Mouse (Mus musculus): ENCODE measurements at regions not wholly inside any gene's neighbourhood (a gene's known extent, or its start where the extent isn't known, plus 50 kb on each side); places are given as distances from the start of the nearest gene placed in this dataset.

- intact Hi-C loops (cut with DNase I): no loop called here
- no peak for DNase-seq (ENCODE audit: extremely low spot score in 1 of 2, low spot score in 2 of 2)
Measured at GRCm38 (mm10) chr4:125865057-125865456, 159.3 kb upstream of the Csf3r start.

- DNase-seq (ENCODE audit: extremely low spot score in 1 of 2, low spot score in 2 of 2): no peak
- intact Hi-C loops (cut with DNase I): no loop called here
Measured at GRCm38 (mm10) chr4:125865728-125866127, 158.6 kb upstream of the Csf3r start.

- no peak for DNase-seq (ENCODE audit: extremely low spot score in 1 of 2, low spot score in 2 of 2)
- intact Hi-C loops (cut with DNase I): no loop called here
Measured at GRCm38 (mm10) chr4:125871211-125871610, 153.1 kb upstream of the Csf3r start.

- intact Hi-C loops (cut with DNase I): no loop called here
- no peak for DNase-seq (ENCODE audit: extremely low spot score in 1 of 2, low spot score in 2 of 2)
Measured at GRCm38 (mm10) chr4:125880028-125880427, 144.3 kb upstream of the Csf3r start.

- DNase-seq (ENCODE audit: extremely low spot score in 1 of 2, low spot score in 2 of 2): no peak
- intact Hi-C loops (cut with DNase I): no loop called here
Measured at GRCm38 (mm10) chr4:125882531-125882930, 141.8 kb upstream of the Csf3r start.

GRCm38 (mm10) chr4:125890510-125890909, 133.8 kb upstream of the Csf3r start:
- DNase-seq (ENCODE audit: extremely low spot score in 1 of 2, low spot score in 2 of 2): no peak
- intact Hi-C loops (cut with DNase I): no loop called here

GRCm38 (mm10) chr4:125893139-125893538, 131.2 kb upstream of the Csf3r start:
- no peak for DNase-seq (ENCODE audit: extremely low spot score in 1 of 2, low spot score in 2 of 2)
- intact Hi-C loops (cut with DNase I): no loop called here

- intact Hi-C loops (cut with DNase I): no loop called here
- DNase-seq (ENCODE audit: extremely low spot score in 1 of 2, low spot score in 2 of 2): no peak
Measured at GRCm38 (mm10) chr4:125897707-125898106, 126.6 kb upstream of the Csf3r start.

GRCm38 (mm10) chr4:125898631-125899348, 125.6 kb upstream of the Csf3r start:
- no peak for DNase-seq (ENCODE audit: extremely low spot score in 1 of 2, low spot score in 2 of 2)
- intact Hi-C loops (cut with DNase I): no loop called here

GRCm38 (mm10) chr4:125901546-125902276, 122.6 kb upstream of the Csf3r start:
- intact Hi-C loops (cut with DNase I): no loop called here
- DNase-seq (ENCODE audit: extremely low spot score in 1 of 2, low spot score in 2 of 2): no peak

- DNase-seq (ENCODE audit: extremely low spot score in 1 of 2, low spot score in 2 of 2): no peak
- intact Hi-C loops (cut with DNase I): no loop called here
Measured at GRCm38 (mm10) chr4:125906296-125906695, 118.1 kb upstream of the Csf3r start.

GRCm38 (mm10) chr4:125908901-125909300, 115.4 kb upstream of the Csf3r start:
- intact Hi-C loops (cut with DNase I): no loop called here
- DNase-seq (ENCODE audit: extremely low spot score in 1 of 2, low spot score in 2 of 2): no peak

GRCm38 (mm10) chr4:125911541-125912270, 112.6 kb upstream of the Csf3r start:
- no peak for DNase-seq (ENCODE audit: extremely low spot score in 1 of 2, low spot score in 2 of 2)
- intact Hi-C loops (cut with DNase I): no loop called here

GRCm38 (mm10) chr4:125912444-125913049, 111.8 kb upstream of the Csf3r start:
- peak; percentile 27 to 72 for DNase-seq (ENCODE audit: extremely low spot score in 1 of 2, low spot score in 2 of 2)
- intact Hi-C loops (cut with DNase I): no loop called here

- DNase-seq (ENCODE audit: extremely low spot score in 1 of 2, low spot score in 2 of 2): no peak
- intact Hi-C loops (cut with DNase I): no loop called here
Measured at GRCm38 (mm10) chr4:125915166-125915565, 109.2 kb upstream of the Csf3r start.

- intact Hi-C loops (cut with DNase I): no loop called here
- no peak for DNase-seq (ENCODE audit: extremely low spot score in 1 of 2, low spot score in 2 of 2)
Measured at GRCm38 (mm10) chr4:125917210-125917609, 107.1 kb upstream of the Csf3r start.

GRCm38 (mm10) chr4:125921550-125922316, 102.6 kb upstream of the Csf3r start:
- intact Hi-C loops (cut with DNase I): no loop called here
- peak; percentile 20 to 64 for DNase-seq (ENCODE audit: extremely low spot score in 1 of 2, low spot score in 2 of 2)

GRCm38 (mm10) chr4:125922317-125922878, 102.0 kb upstream of the Csf3r start:
- no peak for DNase-seq (ENCODE audit: extremely low spot score in 1 of 2, low spot score in 2 of 2)
- intact Hi-C loops (cut with DNase I): no loop called here

All from left cerebral cortex, postnatal 10 days (tissue).